Mouse (Mus musculus) kidney, postnatal 10 days (tissue): ENCODE results near the gene Cdk7.

Experiments used
- DNase-seq: peaks from one replicate; pipeline ENCODE4 v3.0.0; 2021; ENCODE audit warnings: mixed read lengths

Gene Cdk7

DNA sequence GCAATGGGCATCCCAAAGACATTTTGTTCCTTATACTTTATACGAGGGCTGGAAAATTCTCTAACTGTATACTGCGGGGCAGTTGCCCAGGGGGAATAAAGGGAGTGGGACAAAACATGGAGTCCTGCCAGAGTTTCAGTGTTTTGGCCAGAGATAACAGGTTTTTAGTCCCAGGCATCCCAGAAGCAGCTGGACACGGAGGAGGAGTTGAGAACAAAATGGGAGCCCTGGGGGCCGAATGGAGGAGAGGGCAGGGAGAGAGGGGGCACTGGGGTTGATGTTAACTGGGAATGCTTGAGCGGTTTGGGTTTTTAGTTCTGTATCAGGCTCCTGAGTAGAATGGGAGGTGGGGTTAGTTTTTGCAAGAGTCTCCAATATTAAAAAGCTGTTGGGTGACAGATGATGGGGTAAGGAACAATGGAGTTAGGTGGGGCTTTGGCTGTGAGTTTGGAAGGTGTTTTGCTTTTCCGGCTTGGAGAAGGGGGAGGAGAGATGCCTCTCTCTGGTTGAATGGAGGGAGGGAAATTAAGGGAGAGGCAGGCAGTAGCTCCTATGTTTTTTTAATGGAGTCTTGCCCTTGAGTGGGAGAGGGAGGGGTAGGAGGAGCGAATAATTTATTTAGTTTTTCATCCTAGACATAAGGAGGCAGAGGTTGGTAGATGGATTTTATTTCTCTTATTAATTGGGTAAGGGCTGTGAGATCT, 6.5 kb downstream of the Cdk7 start:
- peak; percentile 19 for DNase-seq

DNA sequence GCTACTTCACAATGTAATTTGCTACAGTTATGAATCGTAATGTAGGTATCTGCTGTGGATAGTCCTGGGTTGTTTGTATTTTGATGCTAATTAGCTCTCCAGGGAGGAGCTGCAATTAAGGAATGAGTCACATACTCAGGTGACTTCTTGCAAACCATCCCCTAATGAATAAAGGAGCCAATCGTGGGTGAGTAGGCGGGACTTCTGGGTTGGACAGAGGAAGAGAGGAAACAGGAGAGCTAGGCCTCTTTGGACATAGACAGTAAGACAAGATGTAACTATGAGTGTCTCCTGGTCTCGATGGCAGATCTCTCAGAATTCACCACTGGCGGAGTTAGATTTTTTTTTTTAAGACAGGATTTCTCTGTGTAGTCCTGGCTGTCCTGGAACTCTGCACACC, 9.1 kb downstream of the Cdk7 start:
- DNase-seq, result no peak

- no peak for DNase-seq
Measured at GRCm38 (mm10) chr13:100715467-100715866, 15.3 kb downstream of the Cdk7 start.

DNA sequence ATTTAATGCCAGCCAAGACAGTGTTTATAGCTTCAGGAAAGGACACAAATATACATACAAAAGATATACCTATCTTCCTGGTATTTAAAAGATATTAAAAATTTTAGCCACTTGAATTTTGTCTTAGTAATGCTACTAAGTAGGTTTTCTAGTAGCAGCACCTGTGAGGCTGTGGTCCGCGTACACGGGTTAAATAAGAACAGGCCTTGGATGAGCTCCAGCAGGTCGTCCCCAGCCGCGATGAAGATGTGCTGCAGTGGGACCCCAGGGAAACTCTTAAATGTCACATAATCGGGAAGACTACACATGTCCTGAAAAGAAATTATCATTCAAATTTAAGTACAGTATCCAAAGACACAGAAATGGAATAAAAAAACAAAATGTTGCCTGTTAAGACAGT, 24.5 kb downstream of the Cdk7 start:
- DNase-seq, result no peak

GRCm38 (mm10) chr13:100703468-100703867, 27.3 kb downstream of the Cdk7 start:
- DNase-seq, result peak; percentile 45

GRCm38 (mm10) chr13:100698866-100699265, 31.9 kb downstream of the Cdk7 start:
- DNase-seq, result no peak

DNA sequence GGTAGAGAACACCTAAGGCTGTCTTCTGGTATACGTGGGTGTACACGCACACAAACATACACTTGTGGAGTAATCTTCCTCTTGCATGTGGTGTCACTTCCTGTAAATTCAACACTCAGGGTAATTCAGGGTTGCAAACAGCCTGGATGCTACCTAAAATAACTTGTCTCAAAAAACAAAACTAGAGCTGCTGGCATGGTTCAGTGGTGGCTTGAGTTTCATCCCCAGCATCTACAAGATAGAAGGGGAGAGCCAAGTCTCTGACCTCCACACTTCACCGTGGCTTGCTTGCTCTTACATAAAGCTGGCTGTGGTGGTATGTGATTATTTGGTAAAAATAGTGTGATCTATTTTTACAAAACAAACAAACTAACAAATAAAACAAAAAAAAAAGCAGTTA, 33.2 kb downstream of the Cdk7 start:
- DNase-seq, result no peak

- DNase-seq, result no peak
Measured at GRCm38 (mm10) chr13:100687513-100687912, 43.2 kb downstream of the Cdk7 start.

DNA sequence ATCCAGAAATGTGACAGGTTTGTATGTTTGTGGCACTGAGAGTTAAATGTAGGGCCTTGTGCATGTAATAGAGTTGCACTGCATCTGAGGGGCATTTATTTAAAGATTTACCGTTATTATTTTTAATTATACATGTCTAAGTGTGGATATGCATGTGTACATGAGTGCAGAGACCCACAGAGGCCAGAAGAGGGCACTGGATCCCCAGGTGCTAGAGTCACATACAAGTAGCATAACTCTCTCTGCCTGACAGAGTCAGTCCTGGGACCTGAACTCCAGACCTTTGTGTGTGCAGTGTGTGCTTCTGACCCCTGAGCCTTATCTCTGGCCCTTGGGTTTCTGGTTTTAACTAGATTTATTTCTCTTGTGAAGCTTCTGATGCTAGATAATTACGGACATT, 46.4 kb downstream of the Cdk7 start:
- no peak for DNase-seq

DNA sequence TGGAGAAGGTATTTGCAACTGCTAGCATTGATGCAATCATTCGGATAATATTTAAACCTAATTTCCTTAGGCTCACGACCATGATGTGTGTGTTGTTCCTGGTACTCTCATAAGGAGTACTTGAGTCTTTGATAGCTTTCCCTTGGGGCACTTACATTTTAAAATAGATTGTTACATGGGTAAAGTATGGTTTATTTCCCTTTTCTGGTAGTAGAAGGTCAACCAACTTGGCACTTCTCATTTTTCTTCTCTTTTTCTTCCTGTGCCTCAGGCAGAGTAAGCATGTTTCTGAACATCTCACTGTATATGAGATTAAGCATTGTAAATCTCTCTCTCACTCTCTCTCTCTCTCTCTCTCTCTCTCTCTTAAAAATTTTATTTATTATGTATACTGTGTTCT, 47.9 kb downstream of the Cdk7 start:
- DNase-seq, result no peak

DNA sequence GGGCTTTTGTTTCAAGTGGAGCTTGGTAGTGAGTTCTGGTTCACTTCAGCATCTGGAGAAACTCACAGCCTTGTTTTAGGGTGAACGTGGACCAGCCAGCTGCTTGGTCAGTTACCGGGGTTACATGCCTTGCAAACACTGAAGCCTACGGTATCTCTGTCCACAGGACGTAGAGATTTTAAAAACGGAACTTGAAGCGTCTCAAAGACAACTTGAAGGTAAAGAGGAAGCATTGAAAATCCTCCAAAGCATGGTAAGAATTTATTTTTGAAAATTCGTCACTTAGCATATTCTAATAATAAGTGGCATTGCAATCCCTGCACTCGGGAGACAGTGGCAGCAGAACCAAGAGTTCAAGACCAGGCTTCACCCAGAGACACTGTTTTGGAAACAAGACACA, 49.1 kb downstream of the Cdk7 start:
- no peak for DNase-seq

DNA sequence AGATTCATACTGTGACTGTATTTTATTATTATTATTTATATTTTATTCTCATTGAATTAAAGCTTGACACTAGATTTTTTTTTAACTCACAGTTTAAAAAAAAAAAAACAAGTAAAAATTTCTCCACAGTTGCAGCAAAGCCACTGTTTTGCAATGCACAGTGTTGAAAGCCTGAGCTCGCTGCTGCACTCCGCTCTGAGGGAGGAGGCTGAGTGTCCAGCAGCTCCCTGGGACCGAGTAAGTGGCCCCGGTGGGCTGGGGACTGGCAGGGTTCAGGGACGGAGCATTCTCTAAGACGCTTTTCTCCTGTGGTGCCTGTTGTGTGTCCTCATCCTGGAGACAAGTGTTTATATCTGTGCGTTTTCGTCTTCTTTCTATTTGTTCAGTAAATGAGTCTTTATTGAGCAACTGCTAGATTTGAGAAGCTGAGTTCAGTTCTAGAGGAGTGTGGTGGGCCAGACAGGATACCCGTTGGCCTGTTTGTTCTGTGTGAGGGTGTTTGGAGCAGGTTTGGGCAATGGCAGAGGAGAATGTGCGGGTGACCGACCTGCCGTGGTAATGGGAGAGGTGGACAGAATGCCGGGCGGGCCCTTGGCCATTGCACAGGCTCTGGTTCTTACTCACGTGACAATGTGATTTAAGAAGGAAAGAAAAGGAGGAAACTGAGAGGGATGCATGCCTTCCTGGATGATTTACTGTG, 54.7 kb downstream of the Cdk7 start:
- DNase-seq, result no peak

GRCm38 (mm10) chr13:100670181-100670741, 60.5 kb downstream of the Cdk7 start:
- no peak for DNase-seq

- peak; percentile 62 for DNase-seq
Measured at GRCm38 (mm10) chr13:100669291-100670022, 61.3 kb downstream of the Cdk7 start, which contains the start of gene Ccdc125. Ccdc125 (plus strand) TSS chr13:100669717.

DNA sequence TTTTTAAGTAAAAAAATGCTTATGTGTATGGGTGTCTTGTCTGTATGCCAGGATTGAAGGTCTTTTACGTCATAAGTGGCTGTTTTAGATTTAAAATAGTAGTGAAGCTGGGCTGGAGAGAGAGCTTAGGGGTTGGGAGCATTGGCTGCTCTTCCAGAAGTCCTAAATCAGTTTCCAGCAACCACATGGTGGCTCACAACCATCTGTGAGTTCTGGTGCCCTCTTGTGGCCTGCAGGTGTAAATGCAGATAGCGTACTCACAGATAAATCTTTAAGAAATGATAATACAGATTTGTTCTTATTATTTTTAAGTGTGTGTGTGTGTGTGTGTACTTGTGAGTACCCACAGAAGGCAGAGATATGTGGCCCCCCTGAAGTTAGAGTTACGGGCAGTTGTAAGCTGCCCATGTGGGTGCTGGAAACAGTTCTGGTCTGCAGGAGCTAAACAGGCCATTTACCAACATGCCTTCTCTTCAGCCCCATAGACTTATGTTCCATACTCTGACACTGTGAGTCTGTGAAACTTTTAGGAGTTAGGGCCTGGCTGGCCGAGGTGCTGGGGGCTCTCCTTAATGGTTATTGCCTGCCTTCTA, 70.8 kb downstream of the Cdk7 start:
- peak; percentile 76 for DNase-seq

- DNase-seq, result no peak
Measured at GRCm38 (mm10) chr13:100658091-100658490, 72.6 kb downstream of the Cdk7 start.
